Mouse (Mus musculus) liver, embryonic 14.5 days (tissue): ENCODE measurements at regions not wholly inside any gene's neighbourhood (a gene's known extent, or its start where the extent isn't known, plus 50 kb on each side); places are given as distances from the start of the nearest gene placed in this dataset.

Experiments used
- ATAC-seq: fragments of 200-750 bp; cut with Nextera tagmentation; 2 replicates; pipeline ENCODE4 v1.8.0; 2017; ENCODE audit warnings: moderate number of reproducible peaks, mild to moderate bottlenecking, moderate library complexity; ENCODE audit not compliant: insufficient read depth
- DNase-seq, 3 experiments: peaks; one replicate each; pipeline ENCODE4 v3.0.0-alpha.2; 2012 to 2013; ENCODE audit warnings: low read depth in 3 of 3, low spot score in 3 of 3
- H3K27ac ChIP-seq: fragments of 300-500 bp; sonication (generic); 2 replicates; pipeline ENCODE4 v1.5.1; 2014; ENCODE audit warnings: moderate library complexity, mild to moderate bottlenecking, control low read depth, inconsistent platforms
- H3K27me3 ChIP-seq: fragments of 300-500 bp; sonication (generic); 2 replicates; pipeline ENCODE4 v1.6.1; 2014; ENCODE audit warnings: mild to moderate bottlenecking, low read length, moderate library complexity; ENCODE audit not compliant: control insufficient read depth, insufficient read depth
- H3K36me3 ChIP-seq: fragments of 300-500 bp; sonication (generic); replicated peaks from 2 replicates; pipeline ENCODE4 v1.6.1; 2014; ENCODE audit warnings: low read depth; ENCODE audit not compliant: control insufficient read depth, insufficient read depth
- H3K4me1 ChIP-seq, 2 experiments: fragments of 200-500 bp in 1 of 2; fragments of 300-500 bp in 1 of 2; sonication (generic) in 1 of 2; replicated peaks; 2 replicates each; pipeline ENCODE4 v1.6.1; 2012 to 2014; ENCODE audit warnings: antibody characterized with exemption in 1 of 2, inconsistent platforms in 1 of 2, low read length in 1 of 2; ENCODE audit not compliant: control insufficient read depth in 2 of 2, insufficient read depth in 2 of 2
- H3K4me2 ChIP-seq: fragments of 300-500 bp; sonication (generic); 2 replicates; pipeline ENCODE4 v1.6.1; 2014; ENCODE audit warnings: low read depth, mild to moderate bottlenecking, control low read depth, moderate library complexity
- H3K4me3 ChIP-seq, 2 experiments: fragments of 200-500 bp in 1 of 2; fragments of 300-500 bp in 1 of 2; sonication (generic) in 1 of 2; 2 replicates each; pipeline ENCODE4 v1.5.1; 2012 to 2014; ENCODE audit warnings: low read depth in 2 of 2, low read length in 2 of 2, mild to moderate bottlenecking in 2 of 2, control low read depth in 1 of 2, inconsistent platforms in 1 of 2, moderate library complexity in 1 of 2; ENCODE audit not compliant: insufficient read depth in 1 of 2
- H3K9ac ChIP-seq: fragments of 300-500 bp; sonication (generic); replicated peaks from 2 replicates; pipeline ENCODE4 v1.6.1; 2014; ENCODE audit warnings: mild to moderate bottlenecking, control low read depth, moderate library complexity
- H3K9me3 ChIP-seq: fragments of 300-500 bp; sonication (generic); 2 replicates; pipeline ENCODE4 v1.6.1; 2016; ENCODE audit warnings: low read length, mixed read lengths; ENCODE audit not compliant: control insufficient read depth
- CTCF ChIP-seq: IDR thresholded peaks from 2 replicates; pipeline ENCODE4 v1.5.1; 2016; ENCODE audit warnings: antibody characterized with exemption, low read depth, control low read depth
- EP300 ChIP-seq: IDR thresholded peaks from 2 replicates; pipeline ENCODE4 v1.6.1; 2016; ENCODE audit warnings: antibody characterized with exemption, low read depth
- WGBS: fragments of 180-500 bp; shearing (Covaris S2); extraction: QIAGEN DNeasy Blood & Tissue Kit; methylation state at CpG from one replicate; pipeline ENCODE4 v1.1.7; 2014; ENCODE audit not compliant: insufficient replicate concordance; 5-methylcytosine and 5-hydroxymethylcytosine counted together

DNA sequence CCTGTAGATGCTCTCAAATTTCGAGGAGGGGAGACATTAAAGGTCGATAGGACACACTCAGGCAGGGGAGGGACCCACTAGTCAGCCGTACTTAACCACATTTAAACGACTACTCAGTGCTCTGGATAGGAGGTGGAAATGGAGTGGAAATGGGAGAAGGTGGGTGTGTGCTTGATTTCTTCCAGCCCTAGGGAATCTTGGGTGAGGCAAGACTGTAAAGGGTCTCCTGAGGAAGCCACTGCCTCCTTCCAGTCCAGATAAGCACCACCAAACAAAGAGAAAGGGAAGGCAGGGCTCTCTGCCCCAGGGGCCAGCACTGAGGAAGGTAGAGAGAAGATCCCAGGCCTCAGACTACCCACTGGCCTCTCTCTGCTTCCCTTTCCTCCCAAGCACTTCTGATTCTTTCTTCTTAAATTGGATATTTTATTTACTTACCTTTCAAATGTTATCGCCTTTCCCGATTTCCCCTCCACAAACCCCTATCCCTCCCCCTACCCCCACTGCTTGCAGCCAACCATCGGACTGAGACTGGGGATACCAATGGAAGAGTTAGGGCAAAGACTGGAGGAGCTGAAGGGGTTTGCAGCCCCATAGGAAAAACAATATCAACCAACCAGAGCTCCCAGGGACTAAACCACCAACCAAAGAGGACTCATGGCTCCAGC is 139.1 kb downstream of the Zfp36l1 start:
- Histone ChIP-seq H3K27me3 (no peaks in the 10 kb centered on the region), H3K4me3 (no peak overlapping the region), H3K4me1 (peaks cover 0 to 11% of the 10 kb centered on the region in 2 experiments; a peak in 3 of 4 replicates), H3K27ac (no peak overlapping the region), H3K9ac (no peak overlapping the region), H3K9me3 (no peaks in the 10 kb centered on the region), H3K4me2 (no peak overlapping the region), H3K36me3 (no peaks in the 10 kb centered on the region)
- DNase-seq (no peak), ATAC-seq (no peak)
- TF ChIP-seq CTCF, result no peak
- TF ChIP-seq EP300, result no peak
- WGBS, result 60% methylated on average over 7 of the region's 7 CpGs

DNA sequence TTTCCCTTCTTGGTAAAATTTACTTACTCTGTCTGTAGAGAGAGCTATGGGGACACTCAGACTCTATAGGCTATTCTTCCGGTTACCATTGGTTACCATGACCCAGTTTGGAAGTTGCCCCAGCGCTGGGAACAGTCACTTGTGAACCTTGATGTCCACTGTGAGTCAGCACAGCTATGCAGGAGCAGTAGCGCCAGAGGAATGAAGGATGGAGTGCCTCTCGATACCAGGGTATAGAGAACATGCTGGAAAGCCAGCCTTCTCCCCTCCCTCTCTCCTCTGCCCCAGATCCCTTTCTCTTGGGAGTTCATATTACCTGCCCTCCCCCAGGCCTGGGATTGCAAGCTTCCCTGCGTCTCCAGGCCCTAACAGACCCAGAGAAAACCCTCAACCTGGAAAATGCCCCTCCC is 141.8 kb downstream of the Zfp36l1 start:
- Histone ChIP-seq H3K9me3 (no peaks in the 10 kb centered on the region), H3K4me3 (no peak overlapping the region), H3K9ac (no peak overlapping the region), H3K4me1 (peaks cover 4 to 20% of the 10 kb centered on the region in 2 experiments; a peak in 3 of 4 replicates), H3K27ac (no peak overlapping the region), H3K27me3 (no peaks in the 10 kb centered on the region), H3K36me3 (no peaks in the 10 kb centered on the region), H3K4me2 (no peak overlapping the region)
- WGBS, result 43% methylated on average over 5 of the region's 5 CpGs
- DNase-seq (no peak), ATAC-seq (no peak)
- no peak for TF ChIP-seq EP300
- no peak for TF ChIP-seq CTCF

DNA sequence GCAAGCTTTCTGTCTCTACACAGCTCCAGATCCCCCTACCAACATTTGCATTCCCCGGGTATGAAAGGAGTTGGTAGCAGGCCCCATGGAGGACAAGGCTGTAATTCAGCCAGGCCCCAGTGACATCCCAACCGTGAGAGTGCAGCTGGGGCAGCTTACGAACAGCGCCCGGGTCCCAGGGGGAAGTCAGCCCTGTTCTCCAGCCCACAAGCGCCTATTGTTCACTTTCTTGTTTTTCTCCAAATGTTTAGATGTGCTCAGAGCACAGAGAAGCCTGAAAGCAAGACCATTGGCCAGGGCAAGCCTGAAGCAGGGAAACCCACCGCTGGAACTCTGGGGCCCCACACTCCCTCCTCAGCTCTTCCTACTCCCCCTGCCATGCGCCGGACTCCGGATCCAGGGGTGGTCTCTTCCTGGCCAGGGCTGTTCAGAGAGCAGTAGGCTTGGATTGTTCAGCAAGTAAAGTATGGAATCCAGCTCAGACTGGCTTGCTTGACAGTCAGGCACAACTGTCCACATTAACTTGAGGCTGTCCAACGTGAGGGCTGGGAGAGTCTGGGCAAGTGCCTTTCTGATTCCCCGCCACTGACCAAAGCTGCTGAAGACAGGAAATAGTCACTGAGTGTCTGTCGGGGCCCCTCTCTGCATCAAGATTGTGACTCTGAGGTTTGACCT is 142.4 kb downstream of the Zfp36l1 start:
- 32% methylated on average over 13 of the region's 13 CpGs for WGBS
- Histone ChIP-seq H3K36me3 (no peaks in the 10 kb centered on the region), H3K4me1 (peaks cover 6 to 21% of the 10 kb centered on the region in 2 experiments; a peak in 3 of 4 replicates), H3K4me3 (no peak overlapping the region), H3K9me3 (no peaks in the 10 kb centered on the region), H3K9ac (no peak overlapping the region), H3K27ac (no peak overlapping the region), H3K4me2 (no peak overlapping the region), H3K27me3 (no peaks in the 10 kb centered on the region)
- TF ChIP-seq CTCF (no peak), EP300 (no peak)
- no peak for ATAC-seq
- DNase-seq, result no peak

DNA sequence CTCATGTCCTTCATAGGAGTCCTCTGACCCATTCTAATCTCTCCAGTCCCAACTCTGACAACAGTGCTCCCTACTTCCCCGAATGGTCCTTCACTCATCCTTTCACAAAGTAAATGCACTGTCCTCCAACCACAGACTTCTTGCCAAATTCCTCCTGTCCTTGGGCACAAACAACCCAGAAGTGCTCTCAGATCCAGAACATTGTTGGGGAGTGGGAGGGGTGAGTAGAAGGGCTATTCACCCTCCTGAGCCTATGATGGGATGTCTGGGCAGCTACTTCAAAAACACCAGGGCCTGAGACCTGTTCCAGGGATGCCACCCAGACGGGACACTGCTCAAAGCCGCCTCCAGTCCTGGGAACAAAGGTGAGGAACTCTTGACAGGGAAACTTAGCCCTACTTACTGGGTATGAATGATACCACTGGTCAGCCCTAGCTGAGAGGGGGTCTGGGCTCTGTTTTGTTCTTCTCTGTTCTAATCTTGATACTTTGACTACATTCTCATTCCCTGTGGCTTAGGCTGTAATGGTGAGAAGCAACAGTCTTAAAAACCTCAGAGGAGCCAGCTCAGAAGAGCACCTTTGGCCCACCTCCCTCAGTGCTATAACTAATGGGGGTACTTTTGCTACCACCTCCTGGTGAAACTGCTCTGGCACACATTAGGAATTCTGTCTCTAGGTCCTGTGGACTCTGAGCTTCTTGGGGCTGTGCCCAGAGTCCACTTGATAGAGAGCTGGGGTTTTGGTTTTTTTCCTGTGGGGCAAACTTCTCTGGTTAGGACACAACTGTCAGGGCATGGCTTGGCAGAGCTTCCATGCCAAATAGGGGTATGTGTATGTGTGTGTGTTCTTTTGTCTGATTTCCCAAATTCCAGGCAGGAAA is 143.2 kb downstream of the Zfp36l1 start:
- Histone ChIP-seq H3K27me3 (no peaks in the 10 kb centered on the region), H3K4me1 (peaks cover 6 to 26% of the 10 kb centered on the region in 2 experiments; a peak in 3 of 4 replicates), H3K27ac (no peak overlapping the region), H3K4me2 (no peak overlapping the region), H3K9me3 (no peaks in the 10 kb centered on the region), H3K36me3 (no peaks in the 10 kb centered on the region), H3K4me3 (no peak overlapping the region), H3K9ac (no peak overlapping the region)
- no peak for TF ChIP-seq EP300
- TF ChIP-seq CTCF, result no peak
- 73% methylated on average over 3 of the region's 3 CpGs for whole genome bisulfite sequencing
- no peak for DNase-seq
- ATAC-seq, result no peak

DNA sequence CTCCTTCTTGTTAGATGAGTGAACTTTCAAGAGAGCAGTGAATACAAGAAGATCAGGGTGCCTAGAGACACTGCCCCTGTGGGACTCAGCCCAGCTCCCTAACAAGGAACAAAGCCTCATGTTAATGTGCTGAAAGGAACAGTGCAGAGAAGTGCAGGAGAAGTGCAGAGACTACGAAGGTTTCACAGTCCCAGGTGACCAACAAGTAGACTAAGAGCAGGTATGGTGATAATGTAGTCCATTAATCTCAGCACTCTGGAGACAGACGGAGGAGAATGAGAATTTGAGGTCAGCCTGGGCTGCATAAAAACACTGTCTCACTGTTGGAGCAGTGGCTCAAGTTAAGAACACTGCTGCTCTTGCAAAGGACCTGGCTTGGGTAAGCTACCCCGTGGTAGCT is 144.1 kb downstream of the Zfp36l1 start:
- no peaks in the 10 kb centered on the region for H3K27me3 ChIP-seq
- no peak overlapping the region for H3K4me3 ChIP-seq
- peaks cover 6 to 26% of the 10 kb centered on the region in 2 experiments; a peak in 3 of 4 replicates for H3K4me1 ChIP-seq
- WGBS, result 66% methylated on average over 3 of the region's 3 CpGs
- H3K27ac ChIP-seq, result no peak overlapping the region
- H3K9me3 ChIP-seq, result no peaks in the 10 kb centered on the region
- H3K4me2 ChIP-seq, result no peak overlapping the region
- TF ChIP-seq CTCF, result no peak
- H3K9ac ChIP-seq, result no peak overlapping the region
- ATAC-seq, result no peak
- DNase-seq, result no peak
- H3K36me3 ChIP-seq, result no peaks in the 10 kb centered on the region
